Mouse (Mus musculus): ENCODE data around the gene Mtmr3. TPM values are rescaled to one million over a fixed set of nuclear protein-coding genes. Genes with fewer than 3 reads are reported as not detected.
A peak's percentile ranks its signal among the peaks of the same experiment; 100 is the strongest.

The Mtmr3 gene
- polyA plus RNA-seq, 1 experiment from 2014 or later, result 28.1 TPM

- Histone ChIP-seq H3K9me3 (no peaks in the 10 kb centered on the region), H3K36me3 (peaks cover 53% of the 10 kb centered on the region), H3K4me2 (no peak overlapping the region), H3K9ac (no peak overlapping the region), H3K27me3 (no peaks in the 10 kb centered on the region), H3K27ac (replicated peaks) (no peak overlapping the region), H3K4me3 (no peak overlapping the region), H3K4me1 (replicated peaks) (no peaks in the 10 kb centered on the region)
- ATAC-seq (ENCODE audit: low read depth), result no peak
- 100% methylated on average over 1 of the region's 1 CpGs for WGBS
These were observed 94.4 kb downstream of the Mtmr3 start for GRCm38 (mm10) chr11:4500261-4500660.

GRCm38 (mm10) chr11:4499456-4499855 is 95.2 kb downstream of the Mtmr3 start:
- Histone ChIP-seq H3K4me1 (replicated peaks) (no peaks in the 10 kb centered on the region), H3K27ac (replicated peaks) (no peak overlapping the region), H3K4me3 (no peak overlapping the region), H3K36me3 (peaks cover 56% of the 10 kb centered on the region), H3K4me2 (no peak overlapping the region), H3K27me3 (no peaks in the 10 kb centered on the region), H3K9me3 (no peaks in the 10 kb centered on the region), H3K9ac (no peak overlapping the region)
- no peak for ATAC-seq (ENCODE audit: low read depth)
- 77% methylated on average over 2 of the region's 2 CpGs for WGBS

- Histone ChIP-seq H3K36me3 (peaks cover 56% of the 10 kb centered on the region), H3K4me3 (no peak overlapping the region), H3K4me2 (no peak overlapping the region), H3K9ac (no peak overlapping the region), H3K27ac (replicated peaks) (0 out of 2 replicates have a peak overlapping the region, but pooled peaks have one; percentile 18), H3K9me3 (no peaks in the 10 kb centered on the region), H3K27me3 (no peaks in the 10 kb centered on the region), H3K4me1 (replicated peaks) (no peaks in the 10 kb centered on the region)
- no peak for ATAC-seq (ENCODE audit: low read depth)
- 85% methylated on average over 9 of the region's 9 CpGs for WGBS
These were observed 95.9 kb downstream of the Mtmr3 start for GRCm38 (mm10) chr11:4498774-4499173.

DNA sequence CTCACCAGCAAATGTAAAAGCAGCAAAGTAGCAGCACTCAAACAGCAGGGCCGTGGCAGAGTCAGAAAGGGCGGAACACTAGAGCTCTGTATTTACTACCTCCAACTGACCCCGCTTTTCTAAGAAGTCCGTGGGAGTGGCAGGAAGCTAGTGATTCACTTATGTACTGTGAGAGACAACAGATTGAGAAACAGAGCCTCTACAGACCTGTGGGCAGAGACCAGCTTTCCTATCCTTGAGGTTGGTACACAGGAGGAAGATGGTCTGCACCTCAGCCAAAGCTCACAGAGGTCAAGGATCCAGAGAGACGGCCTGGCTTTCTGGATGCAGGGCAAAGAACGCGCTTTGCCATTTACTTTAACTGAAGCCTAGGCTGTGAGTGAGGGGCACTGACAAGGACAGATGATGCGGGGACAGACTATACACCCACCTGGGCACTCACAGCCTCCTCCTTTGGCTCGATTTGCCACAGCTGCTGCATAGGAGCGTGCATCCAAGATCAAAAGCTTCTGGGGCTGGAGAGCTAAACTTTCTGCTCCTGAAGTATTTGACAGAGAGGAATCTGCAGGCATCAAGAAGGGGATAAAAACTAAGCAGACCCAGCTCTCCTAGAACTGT is 97.1 kb downstream of the Mtmr3 start:
- no peaks in the 10 kb centered on the region for H3K9me3 ChIP-seq
- H3K4me3 ChIP-seq, result no peak overlapping the region
- H3K36me3 ChIP-seq, result peaks cover 58% of the 10 kb centered on the region
- no peak overlapping the region for H3K9ac ChIP-seq
- H3K4me1 ChIP-seq (replicated peaks), result no peaks in the 10 kb centered on the region
- no peak overlapping the region for H3K4me2 ChIP-seq
- no peak for ATAC-seq (ENCODE audit: low read depth)
- H3K27me3 ChIP-seq, result no peaks in the 10 kb centered on the region
- no peak overlapping the region for H3K27ac ChIP-seq (replicated peaks)
- WGBS, result 72% methylated on average over 10 of the region's 10 CpGs

DNA sequence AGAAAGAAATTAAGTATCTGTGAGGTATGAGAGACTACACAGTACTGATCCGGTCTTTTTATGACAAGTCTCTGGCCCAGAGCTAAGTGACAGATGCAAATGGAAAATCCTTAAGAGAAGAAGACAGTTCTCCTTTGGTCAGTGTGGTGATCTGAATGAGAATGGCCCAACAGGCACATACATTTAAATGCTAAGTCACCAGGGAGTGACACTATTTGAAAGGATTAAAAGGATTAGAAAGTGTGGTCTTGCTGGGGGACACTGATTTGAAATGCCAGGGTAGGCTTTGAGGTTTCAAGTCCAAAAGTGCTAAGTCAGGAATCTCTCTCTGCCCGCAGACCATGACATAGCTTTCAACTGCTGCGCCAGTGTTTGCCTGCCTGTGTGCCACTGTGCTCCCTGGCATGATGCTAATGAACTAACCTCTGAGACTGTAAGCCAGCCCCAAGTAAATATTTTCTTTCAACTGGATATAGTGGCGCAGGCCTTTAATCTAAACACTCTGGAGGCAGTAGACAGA is 99.6 kb downstream of the Mtmr3 start:
- no peaks in the 10 kb centered on the region; the same call in 1 of the 2 replicates for H3K4me1 ChIP-seq (replicated peaks)
- no peak overlapping the region for H3K9ac ChIP-seq
- no peak for ATAC-seq (ENCODE audit: low read depth)
- 90% methylated on average over 4 of the region's 4 CpGs for WGBS
- peaks cover 80% of the 10 kb centered on the region for H3K36me3 ChIP-seq
- no peaks in the 10 kb centered on the region for H3K27me3 ChIP-seq
- H3K27ac ChIP-seq (replicated peaks), result no peak overlapping the region
- no peak overlapping the region for H3K4me3 ChIP-seq
- H3K4me2 ChIP-seq, result no peak overlapping the region
- H3K9me3 ChIP-seq, result no peaks in the 10 kb centered on the region

- Histone ChIP-seq H3K36me3 (peaks cover 98% of the 10 kb centered on the region), H3K27me3 (no peaks in the 10 kb centered on the region), H3K9ac (no peak overlapping the region), H3K4me1 (replicated peaks) (peaks cover 3% of the 10 kb centered on the region; the same call in 1 of the 2 replicates), H3K4me2 (no peak overlapping the region), H3K27ac (replicated peaks) (no peak overlapping the region), H3K4me3 (no peak overlapping the region), H3K9me3 (no peaks in the 10 kb centered on the region)
- 92% methylated on average over 4 of the region's 4 CpGs for WGBS
- no peak for ATAC-seq (ENCODE audit: low read depth)
These were observed 105.5 kb downstream of the Mtmr3 start for GRCm38 (mm10) chr11:4489207-4489606.

- Histone ChIP-seq H3K36me3 (peaks cover 98% of the 10 kb centered on the region), H3K27ac (replicated peaks) (no peak overlapping the region), H3K9me3 (no peaks in the 10 kb centered on the region), H3K4me2 (no peak overlapping the region), H3K4me1 (replicated peaks) (peaks cover 3% of the 10 kb centered on the region; the same call in 1 of the 2 replicates), H3K9ac (no peak overlapping the region), H3K4me3 (no peak overlapping the region), H3K27me3 (no peaks in the 10 kb centered on the region)
- WGBS, result 96% methylated on average over 2 of the region's 2 CpGs
- no peak for ATAC-seq (ENCODE audit: low read depth)
These were observed 105.9 kb downstream of the Mtmr3 start for GRCm38 (mm10) chr11:4488798-4489197.

- no peak for ATAC-seq (ENCODE audit: low read depth)
- H3K9ac ChIP-seq, result no peak overlapping the region
- WGBS, result 95% methylated on average over 13 of the region's 13 CpGs
- H3K4me3 ChIP-seq, result no peak overlapping the region
- H3K27ac ChIP-seq (replicated peaks), result no peak overlapping the region
- H3K27me3 ChIP-seq, result no peaks in the 10 kb centered on the region
- H3K36me3 ChIP-seq, result peaks cover 99% of the 10 kb centered on the region
- peaks cover 3% of the 10 kb centered on the region; the same call in 1 of the 2 replicates for H3K4me1 ChIP-seq (replicated peaks)
- no peaks in the 10 kb centered on the region for H3K9me3 ChIP-seq
- no peak overlapping the region for H3K4me2 ChIP-seq
These were observed 106.3 kb downstream of the Mtmr3 start for GRCm38 (mm10) chr11:4488367-4488766.

DNA sequence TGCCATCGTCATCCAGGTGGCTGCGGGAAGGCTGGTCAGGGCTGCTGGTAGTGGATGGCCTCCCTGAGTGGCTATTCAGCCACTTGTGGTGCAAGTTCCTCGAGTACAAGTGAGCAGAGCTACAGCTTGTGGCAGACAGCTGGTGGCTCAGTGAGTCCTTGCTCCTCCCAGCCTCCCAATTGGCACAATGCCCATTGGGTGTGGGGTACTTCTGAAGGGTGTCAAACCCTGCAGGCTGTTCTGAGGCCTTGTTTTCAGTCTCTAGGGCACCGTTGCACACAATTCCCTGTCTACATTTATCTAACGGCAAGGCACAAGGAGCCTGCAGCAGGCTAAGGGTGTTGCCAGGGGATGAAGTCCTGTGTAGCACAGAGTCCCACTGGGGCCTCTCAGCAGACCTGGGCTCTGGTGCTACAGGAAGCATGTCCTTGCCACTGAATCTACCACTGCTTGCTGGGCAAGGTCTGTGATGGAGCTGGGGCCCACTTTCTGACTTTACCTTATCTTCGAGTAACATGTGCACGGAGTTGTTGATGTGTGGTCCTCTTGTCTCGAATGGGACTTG is 107.2 kb downstream of the Mtmr3 start:
- 83% methylated on average over 8 of the region's 8 CpGs for WGBS
- no peaks in the 10 kb centered on the region for H3K9me3 ChIP-seq
- H3K4me3 ChIP-seq, result no peak overlapping the region
- H3K36me3 ChIP-seq, result peaks cover 100% of the 10 kb centered on the region
- peak; percentile 63; the same call in 1 of the 2 replicates for ATAC-seq (ENCODE audit: low read depth)
- H3K4me2 ChIP-seq, result no peak overlapping the region
- peaks cover 3% of the 10 kb centered on the region; the same call in 1 of the 2 replicates for H3K4me1 ChIP-seq (replicated peaks)
- H3K27me3 ChIP-seq, result no peaks in the 10 kb centered on the region
- H3K9ac ChIP-seq, result no peak overlapping the region
- no peak overlapping the region for H3K27ac ChIP-seq (replicated peaks)

DNA sequence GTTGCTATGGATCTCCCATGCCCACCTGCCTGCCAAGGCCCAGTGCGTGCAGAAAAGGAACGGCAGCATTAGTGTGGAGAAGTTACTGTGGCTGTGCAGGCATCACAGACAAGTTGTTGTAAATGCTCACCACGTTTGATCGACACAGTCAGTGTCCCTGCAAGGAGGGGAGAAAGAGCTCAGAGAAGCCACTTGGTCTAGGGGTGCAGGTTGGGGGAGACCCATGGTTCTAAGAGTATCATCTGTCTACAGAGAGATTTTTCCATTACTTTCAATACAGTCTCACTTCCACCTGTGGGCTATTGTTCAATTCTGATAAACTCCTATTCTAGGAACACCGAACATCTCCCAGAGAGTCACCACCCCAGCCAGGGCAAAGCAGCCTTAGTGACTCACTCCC is 110.1 kb downstream of the Mtmr3 start:
- Histone ChIP-seq H3K36me3 (peaks cover 98% of the 10 kb centered on the region), H3K4me3 (no peak overlapping the region), H3K4me1 (replicated peaks) (0 out of 2 replicates have a peak, but pooled peaks cover 3% of the 10 kb centered on the region), H3K4me2 (no peak overlapping the region), H3K9ac (no peak overlapping the region), H3K27ac (replicated peaks) (no peak overlapping the region), H3K9me3 (no peaks in the 10 kb centered on the region), H3K27me3 (no peaks in the 10 kb centered on the region)
- WGBS, result 90% methylated on average over 5 of the region's 5 CpGs
- ATAC-seq (ENCODE audit: low read depth), result no peak

GRCm38 (mm10) chr11:4482641-4483040 is 112.0 kb downstream of the Mtmr3 start:
- WGBS, result 84% methylated on average over 5 of the region's 5 CpGs
- Histone ChIP-seq H3K4me1 (replicated peaks) (0 out of 2 replicates have a peak, but pooled peaks cover 2% of the 10 kb centered on the region), H3K9me3 (no peaks in the 10 kb centered on the region), H3K4me2 (no peak overlapping the region), H3K9ac (no peak overlapping the region), H3K27me3 (no peaks in the 10 kb centered on the region), H3K27ac (replicated peaks) (no peak overlapping the region), H3K36me3 (peaks cover 92% of the 10 kb centered on the region), H3K4me3 (no peak overlapping the region)
- ATAC-seq (ENCODE audit: low read depth), result no peak

DNA sequence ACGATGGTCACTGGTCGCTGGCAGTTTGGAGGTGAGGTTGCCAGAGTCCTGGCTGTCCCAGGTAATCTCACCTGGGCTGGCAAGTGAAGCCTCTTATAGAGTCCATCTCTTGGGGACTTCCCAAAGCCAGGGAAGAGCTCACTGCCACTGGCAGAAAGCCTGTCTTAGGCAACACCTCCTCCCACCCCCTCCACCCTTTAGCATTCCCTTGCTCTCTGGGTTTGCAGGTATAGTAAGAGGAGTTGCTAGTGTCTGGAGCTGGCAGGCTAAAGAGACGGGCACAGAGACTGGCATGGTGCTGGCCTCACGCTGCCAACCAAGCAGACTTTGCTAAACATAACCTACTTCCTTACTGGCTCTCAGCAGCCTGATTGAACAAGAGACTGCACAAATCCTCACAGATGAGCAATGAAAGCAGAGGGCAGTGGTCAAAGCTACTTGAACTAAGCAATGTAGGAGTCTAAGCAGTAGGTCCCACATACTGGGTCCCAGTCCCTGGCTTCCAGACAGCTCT is 118.4 kb downstream of the Mtmr3 start:
- Histone ChIP-seq H3K4me3 (no peak overlapping the region), H3K4me1 (replicated peaks) (peaks cover 29% of the 10 kb centered on the region), H3K36me3 (peaks cover 28% of the 10 kb centered on the region), H3K9ac (no peak overlapping the region), H3K27me3 (peaks cover 10% of the 10 kb centered on the region), H3K4me2 (no peak overlapping the region), H3K9me3 (no peaks in the 10 kb centered on the region), H3K27ac (replicated peaks) (no peak overlapping the region)
- no peak for ATAC-seq (ENCODE audit: low read depth)
- 92% methylated on average over 4 of the region's 4 CpGs for WGBS
